Mouse (Mus musculus): ENCODE results near the gene Scn4a. TPM values are rescaled to one million over a fixed set of nuclear protein-coding genes. Genes with fewer than 3 reads are reported as not detected.
"Not testable (repeated sequence)": the region's sequence is repeated elsewhere in the genome, so short reads cannot be mapped to it uniquely, and the experiment has no call there.

Scn4a gene
- 0.03 and 0.05 TPM in 2 replicates for polyA plus RNA-seq (2015; fragmentation: Nextera tagmentation; extraction: Ambion mirVana)

- no peaks in the 10 kb centered on the region for H3K36me3 ChIP-seq
- no peak within 1 kb of the TSS for H3K9ac ChIP-seq
- no peaks in the 10 kb centered on the region for H3K9me3 ChIP-seq
- H3K4me1 ChIP-seq (replicated peaks): peaks cover 6% of the 10 kb centered on the region; the same call in 1 of the 2 replicates
- WGBS: 80% methylated on average over 12 of the region's 12 CpGs
- H3K4me3 ChIP-seq (replicated peaks): no peak within 1 kb of the TSS
- no peak within 1 kb of the TSS for H3K4me2 ChIP-seq (replicated peaks)
- no peaks in the 10 kb centered on the region for H3K27me3 ChIP-seq (replicated peaks)
- no peak for ATAC-seq
- no peak within 1 kb of the TSS for H3K27ac ChIP-seq
Measured at GRCm38 (mm10) chr11:106353188-106353587, at the start of gene Scn4a. TSS of gene Scn4a (minus strand) at chr11:106353288.

GRCm38 (mm10) chr11:106398481-106398880, 45.4 kb upstream of the Scn4a start:
- Histone ChIP-seq H3K4me2 (replicated peaks) (no peak overlapping the region), H3K36me3 (peaks cover 9% of the 10 kb centered on the region; the same call in 1 of the 2 replicates), H3K9me3 (no peaks in the 10 kb centered on the region), H3K9ac (no peak overlapping the region), H3K27me3 (replicated peaks) (no peaks in the 10 kb centered on the region), H3K4me1 (replicated peaks) (no peaks in the 10 kb centered on the region), H3K27ac (no peak overlapping the region), H3K4me3 (replicated peaks) (no peak overlapping the region)
- 95% methylated on average over 8 of the region's 8 CpGs for WGBS
- ATAC-seq: no peak

- H3K4me1 ChIP-seq (replicated peaks): no peaks in the 10 kb centered on the region
- 82% methylated on average over 3 of the region's 3 CpGs for WGBS
Measured at GRCm38 (mm10) chr11:106397656-106398055, 44.6 kb upstream of the Scn4a start.

GRCm38 (mm10) chr11:106394055-106394454, 41.0 kb upstream of the Scn4a start:
- not testable (repeated sequence) for H3K4me1 ChIP-seq (replicated peaks); H3K9ac ChIP-seq; H3K27me3 ChIP-seq (replicated peaks); ATAC-seq; H3K36me3 ChIP-seq; H3K27ac ChIP-seq; H3K4me2 ChIP-seq (replicated peaks); H3K9me3 ChIP-seq; H3K4me3 ChIP-seq (replicated peaks)
- WGBS: 92% methylated on average over 2 of the region's 2 CpGs

More at GRCm38 (mm10) chr11:106397656-106398055, 44.6 kb upstream of the Scn4a start:
- H3K4me3 ChIP-seq (replicated peaks): no peak overlapping the region
- H3K36me3 ChIP-seq: peaks cover 9% of the 10 kb centered on the region; the same call in 1 of the 2 replicates
- H3K27me3 ChIP-seq (replicated peaks): no peaks in the 10 kb centered on the region
- no peak overlapping the region for H3K9ac ChIP-seq
- no peak overlapping the region for H3K4me2 ChIP-seq (replicated peaks)
- no peak for ATAC-seq
- no peaks in the 10 kb centered on the region for H3K9me3 ChIP-seq
- H3K27ac ChIP-seq: no peak overlapping the region

GRCm38 (mm10) chr11:106393331-106393616, 40.2 kb upstream of the Scn4a start:
- H3K9me3 ChIP-seq: no peaks in the 10 kb centered on the region
- no peaks in the 10 kb centered on the region; the same call in 1 of the 2 replicates for H3K4me1 ChIP-seq (replicated peaks)
- peaks cover 3% of the 10 kb centered on the region; the same call in 1 of the 2 replicates for H3K36me3 ChIP-seq
- H3K27me3 ChIP-seq (replicated peaks): no peaks in the 10 kb centered on the region
- H3K9ac ChIP-seq: no peak overlapping the region
- 58% methylated on average over 4 of the region's 4 CpGs for WGBS
- no peak overlapping the region for H3K4me3 ChIP-seq (replicated peaks)
- no peak overlapping the region for H3K4me2 ChIP-seq (replicated peaks)
- ATAC-seq: no peak
- H3K27ac ChIP-seq: no peak overlapping the region

GRCm38 (mm10) chr11:106392597-106393330, 39.7 kb upstream of the Scn4a start:
- H3K9me3 ChIP-seq: no peaks in the 10 kb centered on the region
- H3K27ac ChIP-seq: no peak overlapping the region
- 0 out of 2 replicates have a peak, but pooled peaks cover 3% of the 10 kb centered on the region for H3K36me3 ChIP-seq
- peak; percentile 20; the same call in 1 of the 2 replicates for ATAC-seq
- H3K4me2 ChIP-seq (replicated peaks): no peak overlapping the region
- WGBS: 58% methylated on average over 7 of the region's 7 CpGs
- H3K27me3 ChIP-seq (replicated peaks): no peaks in the 10 kb centered on the region
- H3K4me3 ChIP-seq (replicated peaks): no peak overlapping the region
- no peaks in the 10 kb centered on the region; the same call in 1 of the 2 replicates for H3K4me1 ChIP-seq (replicated peaks)
- H3K9ac ChIP-seq: no peak overlapping the region

- no peak overlapping the region for H3K27ac ChIP-seq
Measured at GRCm38 (mm10) chr11:106391546-106392188, 38.6 kb upstream of the Scn4a start.

GRCm38 (mm10) chr11:106390757-106391156, 37.7 kb upstream of the Scn4a start:
- Histone ChIP-seq H3K27ac (no peak overlapping the region), H3K27me3 (replicated peaks) (no peaks in the 10 kb centered on the region), H3K4me1 (replicated peaks) (no peaks in the 10 kb centered on the region; the same call in 1 of the 2 replicates), H3K4me2 (replicated peaks) (no peak overlapping the region), H3K36me3 (0 out of 2 replicates have a peak, but pooled peaks cover 3% of the 10 kb centered on the region), H3K4me3 (replicated peaks) (no peak overlapping the region), H3K9ac (no peak overlapping the region), H3K9me3 (no peaks in the 10 kb centered on the region)
- 38% methylated on average over 3 of the region's 3 CpGs for WGBS
- no peak for ATAC-seq

More at GRCm38 (mm10) chr11:106391546-106392188, 38.6 kb upstream of the Scn4a start:
- WGBS: 32% methylated on average over 6 of the region's 6 CpGs
- H3K4me2 ChIP-seq (replicated peaks): no peak overlapping the region
- H3K4me3 ChIP-seq (replicated peaks): no peak overlapping the region
- 0 out of 2 replicates have a peak, but pooled peaks cover 3% of the 10 kb centered on the region for H3K36me3 ChIP-seq
- no peak overlapping the region for H3K9ac ChIP-seq
- peak; percentile 64; the same call in 1 of the 2 replicates for ATAC-seq
- H3K27me3 ChIP-seq (replicated peaks): no peaks in the 10 kb centered on the region
- no peaks in the 10 kb centered on the region for H3K9me3 ChIP-seq
- H3K4me1 ChIP-seq (replicated peaks): no peaks in the 10 kb centered on the region; the same call in 1 of the 2 replicates

- H3K9me3 ChIP-seq: no peaks in the 10 kb centered on the region
- H3K27ac ChIP-seq: no peak overlapping the region
- H3K9ac ChIP-seq: no peak overlapping the region
- H3K27me3 ChIP-seq (replicated peaks): no peaks in the 10 kb centered on the region
- no peaks in the 10 kb centered on the region; the same call in 1 of the 2 replicates for H3K4me1 ChIP-seq (replicated peaks)
- no peak for ATAC-seq
- no peak overlapping the region for H3K4me2 ChIP-seq (replicated peaks)
- WGBS: 30% methylated on average over 3 of the region's 3 CpGs
- 0 out of 2 replicates have a peak, but pooled peaks cover 3% of the 10 kb centered on the region for H3K36me3 ChIP-seq
- H3K4me3 ChIP-seq (replicated peaks): no peak overlapping the region
Measured at GRCm38 (mm10) chr11:106389611-106390010, 36.5 kb upstream of the Scn4a start.

- H3K27ac ChIP-seq: no peak within 1 kb of the TSS
- H3K9ac ChIP-seq: no peak within 1 kb of the TSS
- H3K36me3 ChIP-seq: no peaks in the 10 kb centered on the region
- no peaks in the 10 kb centered on the region for H3K27me3 ChIP-seq (replicated peaks)
- ATAC-seq: no peak
- H3K4me3 ChIP-seq (replicated peaks): no peak within 1 kb of the TSS
- H3K4me1 ChIP-seq (replicated peaks): no peaks in the 10 kb centered on the region; the same call in 1 of the 2 replicates
- H3K9me3 ChIP-seq: no peaks in the 10 kb centered on the region
- no peak within 1 kb of the TSS for H3K4me2 ChIP-seq (replicated peaks)
- WGBS: 74% methylated on average over 6 of the region's 6 CpGs
Measured at GRCm38 (mm10) chr11:106387791-106388216, 34.7 kb upstream of the Scn4a start, which contains the start of gene Icam2. TSS of gene Icam2 (minus strand) at chr11:106388075.

- no peak overlapping the region for H3K27ac ChIP-seq
- no peaks in the 10 kb centered on the region for H3K36me3 ChIP-seq
- no peaks in the 10 kb centered on the region for H3K27me3 ChIP-seq (replicated peaks)
- no peak; the same call in 1 of the 2 replicates for ATAC-seq
- H3K9ac ChIP-seq: no peak overlapping the region
- no peaks in the 10 kb centered on the region; the same call in 1 of the 2 replicates for H3K4me1 ChIP-seq (replicated peaks)
- no peaks in the 10 kb centered on the region for H3K9me3 ChIP-seq
- WGBS: 62% methylated on average over 6 of the region's 6 CpGs
- no peak overlapping the region for H3K4me2 ChIP-seq (replicated peaks)
- no peak overlapping the region for H3K4me3 ChIP-seq (replicated peaks)
Measured at GRCm38 (mm10) chr11:106387020-106387419, 33.9 kb upstream of the Scn4a start.

- Histone ChIP-seq H3K36me3 (no peaks in the 10 kb centered on the region), H3K9ac (no peak overlapping the region), H3K9me3 (no peaks in the 10 kb centered on the region), H3K27ac (no peak overlapping the region), H3K27me3 (replicated peaks) (no peaks in the 10 kb centered on the region), H3K4me2 (replicated peaks) (no peak overlapping the region), H3K4me3 (replicated peaks) (no peak overlapping the region), H3K4me1 (replicated peaks) (no peaks in the 10 kb centered on the region; the same call in 1 of the 2 replicates)
- ATAC-seq: no peak
- 88% methylated on average over 3 of the region's 3 CpGs for WGBS
Measured at GRCm38 (mm10) chr11:106386409-106386808, 33.3 kb upstream of the Scn4a start.

Measured in intestine, embryonic 15.5 days (tissue).